Mouse (Mus musculus) thymus, adult 2 months (tissue): ENCODE measurements around the gene Mmrn2.

ENCODE experiments used
- CTCF ChIP-seq: fragments of 200-500 bp; IDR thresholded peaks from 2 replicates; pipeline ENCODE4 v1.5.1; 2012; ENCODE audit warnings: mild to moderate bottlenecking, control low read depth, low read length, moderate library complexity, borderline replicate concordance; ENCODE audit not compliant: control insufficient read depth, poor library complexity, insufficient read depth; ENCODE audit errors: extremely low read depth
- POLR2A ChIP-seq: fragments of 200-500 bp; IDR thresholded peaks from 2 replicates; pipeline ENCODE4 v1.6.1; 2012; ENCODE audit warnings: mild to moderate bottlenecking, low read length, control low read depth, moderate library complexity; ENCODE audit not compliant: control insufficient read depth, poor library complexity, insufficient read depth; ENCODE audit errors: extremely low read depth

DNA sequence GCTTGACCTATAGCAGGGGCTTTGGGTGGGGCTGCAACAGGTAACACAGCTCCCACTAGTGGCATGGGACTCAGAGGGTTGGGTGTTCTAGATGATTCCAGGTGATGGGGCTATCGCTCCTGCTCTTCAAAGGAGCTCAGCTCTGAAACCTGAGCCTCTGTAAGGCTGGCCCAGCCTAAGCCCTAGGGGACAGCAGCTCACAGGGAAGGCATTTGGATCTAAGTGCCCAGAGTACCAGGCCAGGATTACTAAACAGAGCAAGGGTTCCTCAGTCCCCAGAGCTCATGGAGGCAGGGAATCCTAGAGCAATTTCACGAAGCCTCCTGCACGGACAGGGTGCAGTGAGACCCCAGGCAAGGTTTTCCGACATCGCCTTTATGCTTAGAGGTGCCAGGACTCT, 676 bp downstream of the Mmrn2 start:
- TF ChIP-seq POLR2A, result no peak
- TF ChIP-seq CTCF, result no peak
